Mouse (Mus musculus) right cerebral cortex, postnatal 25 days (tissue): ENCODE results near the gene 2310022A10Rik.
A peak's percentile ranks its signal among the peaks of the same experiment; 100 is the strongest.

Experiments
- DNase-seq: peaks from one replicate; pipeline ENCODE4 v3.0.0; 2022

2310022A10Rik gene

DNA sequence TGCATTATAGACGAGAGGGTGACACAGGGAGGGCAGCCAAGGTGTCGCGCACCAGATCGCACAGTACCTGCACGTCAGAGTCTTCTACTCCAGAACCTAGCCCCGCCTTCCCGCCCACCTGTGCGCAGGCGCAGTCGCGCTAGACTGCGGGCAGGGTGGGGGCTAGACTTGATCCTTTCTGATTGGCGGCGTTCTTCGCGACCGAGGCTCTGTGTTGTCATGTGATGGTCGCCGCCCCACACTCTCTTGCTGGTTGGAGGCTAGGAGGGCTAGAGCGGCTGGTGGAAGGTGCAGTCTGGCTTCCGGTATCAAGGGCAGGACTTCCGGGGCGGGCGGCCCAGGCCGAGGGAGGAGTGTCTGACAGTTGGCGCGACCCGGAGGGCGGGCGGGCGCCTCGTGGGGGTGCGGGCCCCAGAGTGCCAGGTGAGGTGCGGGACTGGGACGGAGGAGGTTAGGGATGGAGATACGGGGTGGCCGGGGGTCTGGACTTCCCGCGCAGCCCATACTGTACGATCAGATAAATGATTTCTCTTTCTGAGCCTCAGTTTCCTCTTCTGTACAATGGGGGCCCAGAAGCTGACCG is at the start of gene 2310022A10Rik, which contains the start of gene Pld3:
Gene 2310022A10Rik (plus strand): TSS at position 303 of the 583 bp plus-strand sequence.
Gene Pld3 (minus strand): TSS at position 288 of the 583 bp plus-strand sequence.
- peak; percentile 98 for DNase-seq

DNA sequence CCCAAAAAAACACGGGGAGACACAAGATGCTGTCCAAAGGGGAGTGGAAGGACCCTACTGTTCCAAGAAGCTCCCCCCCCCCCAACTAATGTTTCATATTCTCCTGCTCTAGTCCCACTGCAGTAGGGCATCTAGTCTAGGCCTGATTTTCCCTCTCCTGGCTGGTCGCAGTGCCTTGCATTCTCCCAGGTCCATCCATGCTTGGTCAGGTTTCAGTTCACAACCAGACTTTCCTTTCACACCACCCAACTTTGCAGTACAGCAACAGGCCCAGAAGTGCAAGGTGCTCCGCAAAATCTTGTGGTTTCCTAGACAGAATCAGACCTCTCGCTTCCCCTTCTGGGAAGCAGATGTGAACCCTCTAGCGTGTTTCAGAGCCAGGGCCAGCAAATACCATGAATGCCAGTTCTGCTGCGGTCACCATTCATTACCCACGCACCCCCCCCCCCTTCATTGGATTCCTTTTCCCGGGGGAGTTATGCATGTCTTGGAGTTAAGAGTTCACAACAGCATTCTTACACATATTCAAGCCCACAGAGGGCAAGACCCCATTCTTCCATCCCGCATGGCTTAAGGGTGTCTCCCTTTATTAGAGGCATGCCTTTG is 46.2 kb upstream of the 2310022A10Rik start:
- DNase-seq, result no peak

DNA sequence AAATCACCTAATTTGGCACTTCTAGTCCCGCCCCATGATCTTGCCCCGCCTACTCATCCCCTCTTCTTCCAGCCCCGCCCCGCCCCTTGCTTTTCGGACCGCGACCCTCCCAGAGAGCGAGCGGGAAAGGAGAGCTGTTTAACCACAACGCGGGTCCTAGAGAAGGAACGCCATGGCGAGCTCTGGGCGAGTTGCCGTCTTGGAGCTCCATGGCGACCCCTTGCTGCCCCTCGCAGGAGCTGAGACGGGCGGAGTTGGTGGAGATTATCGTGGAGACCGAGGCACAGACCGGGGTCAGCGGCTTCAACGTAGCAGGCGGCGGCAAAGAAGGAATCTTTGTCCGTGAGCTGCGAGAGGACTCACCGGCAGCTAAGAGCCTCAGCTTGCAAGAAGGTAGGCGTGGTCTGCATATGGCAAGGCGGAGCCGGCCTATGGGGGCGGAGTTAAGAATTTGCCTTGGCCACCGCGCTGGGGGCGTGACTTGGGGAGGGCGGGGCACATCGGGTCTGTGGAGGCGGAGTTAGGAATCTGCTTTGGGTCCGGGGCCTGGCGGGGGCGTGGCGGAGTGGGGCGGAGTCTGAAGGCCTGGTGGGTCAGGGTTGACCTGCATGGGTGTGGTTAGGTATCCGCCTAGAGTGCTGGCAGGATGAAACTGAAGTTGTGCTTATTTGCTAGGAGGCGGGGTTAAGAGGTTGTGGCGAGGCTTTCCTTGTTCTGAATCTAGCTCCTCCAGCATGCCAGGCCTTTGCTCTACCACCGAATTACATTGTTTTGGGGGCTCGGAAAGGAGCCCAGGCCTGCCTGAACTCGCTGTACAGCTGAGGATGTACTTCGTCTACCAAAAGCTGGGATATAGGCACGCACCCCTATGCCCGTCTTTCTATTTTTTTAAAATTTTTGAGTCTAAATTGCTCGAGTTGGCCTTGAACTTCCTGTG is 45.1 kb upstream of the 2310022A10Rik start:
- DNase-seq, result peak; percentile 88

DNA sequence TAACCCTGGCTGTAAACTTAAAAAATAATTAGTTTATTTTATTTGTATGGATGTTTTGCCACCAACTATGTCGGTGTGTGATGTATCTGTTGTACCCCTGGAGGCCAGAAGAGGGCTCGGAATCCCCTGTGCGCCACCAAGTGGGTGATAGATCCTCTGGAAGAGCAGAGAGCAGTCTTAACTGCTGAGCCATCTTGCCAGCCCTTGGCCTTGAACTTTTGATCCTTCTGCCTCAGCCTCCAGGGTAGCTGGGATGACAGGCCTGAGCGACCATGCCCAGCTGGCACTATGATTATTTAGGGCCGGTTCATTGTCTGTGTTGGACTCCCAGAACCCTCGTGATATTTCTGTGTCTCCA is 44.4 kb upstream of the 2310022A10Rik start:
- no peak for DNase-seq

DNA sequence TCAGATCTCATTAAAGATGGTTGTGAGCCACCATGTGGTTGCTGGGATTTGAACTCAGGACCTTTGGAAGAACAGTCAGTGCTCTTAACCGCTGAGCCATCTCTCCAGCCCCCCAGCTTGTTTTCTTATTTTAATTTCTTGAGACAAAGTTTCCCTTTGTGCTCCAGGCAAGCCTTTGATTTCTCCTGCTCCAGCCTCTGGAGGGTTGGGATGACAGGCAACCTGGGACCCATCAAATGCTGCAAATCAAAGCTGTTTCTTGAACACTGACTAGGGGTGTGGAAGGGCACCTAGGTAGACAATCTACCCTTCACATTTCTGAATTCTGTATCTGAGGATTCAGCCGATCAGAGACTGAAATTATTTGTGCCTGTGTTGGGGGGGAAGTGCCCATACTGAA is 42.2 kb upstream of the 2310022A10Rik start:
- DNase-seq, result no peak

DNA sequence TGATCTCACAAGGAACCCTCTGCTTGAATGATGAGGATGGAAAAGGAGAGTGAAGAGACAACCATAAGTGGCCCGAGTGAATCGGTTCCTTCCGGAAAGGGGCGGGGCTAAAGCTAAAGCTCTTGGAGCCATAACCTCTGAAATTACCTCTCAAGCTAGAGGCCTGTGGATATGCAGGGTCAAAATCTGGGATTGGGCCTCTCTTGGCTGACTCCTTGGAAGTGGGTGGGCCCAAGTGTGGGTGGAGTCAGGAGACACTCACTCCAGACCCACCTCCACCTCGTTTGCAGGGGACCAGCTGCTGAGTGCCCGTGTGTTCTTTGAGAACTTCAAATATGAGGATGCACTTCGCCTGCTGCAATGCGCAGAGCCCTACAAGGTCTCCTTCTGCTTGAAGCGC is 38.1 kb upstream of the 2310022A10Rik start:
- DNase-seq, result no peak

DNA sequence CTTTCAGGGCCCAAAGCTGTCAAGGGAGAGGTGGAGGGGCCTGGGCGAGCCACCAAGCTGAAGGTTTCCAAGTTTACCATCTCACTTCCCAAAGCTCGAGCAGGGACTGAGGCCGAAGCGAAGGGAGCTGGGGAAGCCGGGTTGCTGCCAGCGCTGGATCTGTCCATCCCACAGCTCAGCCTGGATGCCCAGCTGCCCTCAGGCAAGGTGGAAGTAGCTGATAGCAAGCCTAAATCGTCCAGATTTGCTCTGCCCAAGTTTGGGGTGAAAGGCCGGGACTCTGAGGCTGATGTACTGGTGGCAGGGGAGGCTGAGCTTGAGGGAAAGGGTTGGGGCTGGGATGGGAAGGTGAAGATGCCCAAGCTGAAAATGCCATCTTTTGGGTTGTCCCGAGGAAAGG is 34.7 kb upstream of the 2310022A10Rik start:
- DNase-seq, result no peak

DNA sequence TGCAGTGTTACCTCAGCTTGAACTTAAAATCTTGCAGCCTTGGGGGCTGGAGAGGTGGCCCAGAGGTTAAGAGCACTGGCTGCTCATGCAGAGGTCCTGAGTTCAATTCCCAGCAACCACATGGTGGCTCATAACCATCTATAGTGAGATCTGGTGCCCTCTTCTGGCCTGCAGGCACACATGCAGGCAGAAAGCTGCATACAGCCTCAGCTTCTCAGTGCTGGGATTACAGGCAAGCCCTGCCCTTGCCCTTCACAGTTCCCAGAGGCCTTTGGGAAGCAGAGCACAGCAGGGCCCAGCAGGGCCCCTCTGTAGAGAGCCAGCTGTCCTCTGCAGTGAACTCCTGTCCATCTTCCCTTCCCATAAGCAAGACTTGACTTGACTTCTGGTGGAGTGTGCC is 32.9 kb upstream of the 2310022A10Rik start:
- no peak for DNase-seq

DNA sequence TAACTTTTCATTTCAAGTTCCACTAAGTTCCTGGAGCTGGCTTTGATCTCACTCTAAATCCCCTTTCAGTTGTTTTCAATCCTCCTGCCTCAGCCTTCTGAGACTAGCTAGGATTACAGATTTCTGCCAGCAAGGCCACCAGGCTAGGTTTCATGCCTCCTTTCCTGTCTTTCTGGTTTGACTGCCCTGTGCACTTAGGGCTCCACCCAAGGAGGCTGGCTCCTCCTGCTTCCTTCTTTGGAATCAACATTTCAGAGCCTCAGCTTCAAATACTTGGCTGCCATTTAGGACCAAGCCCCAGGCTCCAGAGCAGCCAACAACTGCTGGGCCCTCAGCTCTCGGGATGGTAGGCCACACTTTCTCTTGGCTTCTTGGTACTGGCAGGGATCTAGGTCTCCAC is 32.4 kb upstream of the 2310022A10Rik start:
- no peak for DNase-seq

DNA sequence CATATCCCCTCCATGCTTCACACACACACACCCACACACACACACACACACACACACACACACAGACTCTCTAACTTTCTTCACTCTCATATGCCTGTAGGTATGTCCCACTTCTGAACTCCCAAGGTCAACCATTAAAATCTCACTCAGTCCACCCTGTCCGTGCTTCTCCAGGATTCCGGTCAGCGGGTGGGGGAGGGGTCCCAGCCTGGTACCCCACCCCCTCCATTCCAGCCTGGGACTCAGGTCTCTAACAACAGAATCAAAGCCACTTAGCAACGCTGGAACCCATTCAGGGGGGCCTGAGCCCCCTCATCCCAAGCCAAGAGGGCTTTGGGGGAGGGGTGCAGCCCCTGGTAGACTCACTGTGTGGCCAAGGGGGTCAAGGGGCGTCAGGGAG is 30.1 kb upstream of the 2310022A10Rik start, which contains the start of gene Hipk4:
Gene Hipk4 (plus strand): TSS at position 301 of the 400 bp plus-strand sequence.
- no peak for DNase-seq

DNA sequence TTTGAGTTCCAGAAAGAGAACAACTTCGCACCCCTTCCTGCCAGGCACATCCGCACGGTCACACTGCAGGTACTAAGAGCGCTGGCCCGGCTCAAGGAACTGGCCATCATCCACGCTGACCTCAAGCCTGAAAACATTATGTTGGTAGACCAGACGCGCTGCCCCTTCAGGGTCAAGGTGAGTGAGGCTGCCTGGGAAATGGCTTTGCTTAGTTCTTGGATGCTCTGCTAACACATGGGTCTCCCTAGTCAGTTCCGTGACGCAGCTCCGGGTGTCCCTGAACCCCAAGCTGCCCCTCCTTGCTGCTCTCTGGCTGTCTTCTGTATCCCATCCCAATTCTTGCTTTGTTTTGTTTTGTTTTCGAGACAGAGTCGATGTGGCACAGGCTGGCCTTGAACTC is 29.2 kb upstream of the 2310022A10Rik start:
- DNase-seq, result no peak

DNA sequence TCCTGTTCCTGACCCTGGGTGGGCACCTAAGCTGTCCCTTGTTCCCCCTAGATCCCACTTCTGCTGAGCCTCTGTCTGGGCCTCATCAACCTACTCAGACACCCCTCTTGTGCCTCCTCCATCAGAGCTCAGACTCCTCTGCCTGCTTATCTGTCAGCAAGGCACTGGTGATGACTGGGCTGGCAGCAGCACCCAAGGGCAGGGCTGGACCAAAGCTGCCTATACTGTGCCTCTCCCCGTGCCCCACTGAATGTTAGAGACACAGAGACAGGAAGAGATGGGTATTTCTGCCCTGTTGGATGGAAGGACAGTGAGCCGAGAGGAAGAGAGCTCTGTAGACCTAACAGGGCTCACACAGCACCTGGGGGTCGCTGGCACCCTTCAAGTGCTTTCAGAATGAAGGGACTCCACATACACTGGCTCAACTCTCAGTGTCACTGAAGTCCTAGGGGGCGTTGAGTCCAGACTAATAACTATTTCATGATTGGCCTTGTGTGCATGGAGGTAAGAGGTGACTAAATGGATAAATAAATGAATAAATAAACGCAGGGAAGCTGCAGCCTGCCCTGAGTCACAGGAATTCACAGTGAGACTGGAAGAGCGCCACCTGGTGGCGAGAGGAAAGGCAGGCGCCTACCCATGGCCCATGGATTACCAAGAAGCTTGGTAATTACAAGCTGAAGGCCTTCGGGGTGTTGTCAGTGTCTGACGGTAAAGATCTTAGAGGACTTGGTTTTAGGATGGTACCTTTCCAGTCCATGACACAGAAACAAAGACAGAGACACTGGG is 26.8 kb upstream of the 2310022A10Rik start:
- peak; percentile 72 for DNase-seq

DNA sequence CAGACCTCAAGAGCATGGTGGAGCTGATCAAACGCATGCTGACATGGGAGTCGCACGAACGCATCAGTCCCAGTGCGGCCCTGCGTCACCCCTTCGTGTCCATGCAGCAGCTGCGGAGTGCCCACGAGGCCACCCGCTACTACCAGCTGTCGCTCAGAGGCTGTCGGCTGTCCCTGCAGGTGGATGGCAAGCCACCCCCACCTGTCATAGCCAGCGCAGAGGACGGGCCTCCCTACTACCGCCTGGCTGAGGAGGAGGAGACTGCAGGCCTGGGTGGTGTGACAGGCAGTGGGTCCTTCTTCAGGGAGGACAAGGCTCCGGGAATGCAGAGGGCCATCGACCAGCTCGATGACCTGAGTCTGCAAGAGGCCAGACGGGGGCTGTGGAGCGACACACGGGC is 24.0 kb upstream of the 2310022A10Rik start:
- DNase-seq, result no peak

DNA sequence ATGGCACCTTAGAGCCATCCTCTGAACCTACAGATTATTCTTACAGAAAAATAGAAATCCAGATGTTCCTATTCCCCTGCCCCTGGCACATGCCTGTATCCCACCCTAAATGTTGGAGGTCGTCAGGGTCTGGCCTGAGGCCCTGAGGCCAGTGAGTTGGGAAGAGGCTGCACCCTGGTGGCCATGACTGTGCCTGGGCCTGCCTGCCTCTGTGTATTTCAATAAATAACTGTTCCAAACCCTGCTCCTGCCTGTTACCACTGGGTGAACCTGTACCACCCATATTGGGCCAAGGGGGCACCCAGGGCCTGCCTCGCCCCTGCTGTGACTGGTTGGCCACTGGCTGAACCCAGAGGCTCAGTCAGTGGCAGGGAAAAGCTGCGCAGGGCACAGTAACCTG is 22.1 kb upstream of the 2310022A10Rik start:
- no peak for DNase-seq

DNA sequence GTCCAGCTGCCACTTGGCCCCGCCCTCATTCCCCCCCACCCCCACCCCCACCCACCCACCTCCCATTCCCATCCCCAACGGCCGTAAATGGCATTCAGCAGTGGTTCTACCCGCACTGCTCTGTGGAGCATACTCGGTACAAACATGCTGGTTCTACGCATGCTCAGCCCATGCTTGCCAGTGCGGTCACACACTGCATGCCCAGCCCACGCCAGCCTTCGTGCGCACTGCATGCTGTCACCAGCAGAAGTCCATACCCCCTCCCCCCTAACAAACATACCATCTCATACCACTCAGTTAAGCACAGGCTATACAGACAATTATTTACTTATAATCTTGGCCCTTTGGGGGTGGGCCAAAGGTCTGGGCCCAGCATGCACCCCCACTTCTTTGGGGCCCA is 21.3 kb upstream of the 2310022A10Rik start:
- DNase-seq, result no peak

DNA sequence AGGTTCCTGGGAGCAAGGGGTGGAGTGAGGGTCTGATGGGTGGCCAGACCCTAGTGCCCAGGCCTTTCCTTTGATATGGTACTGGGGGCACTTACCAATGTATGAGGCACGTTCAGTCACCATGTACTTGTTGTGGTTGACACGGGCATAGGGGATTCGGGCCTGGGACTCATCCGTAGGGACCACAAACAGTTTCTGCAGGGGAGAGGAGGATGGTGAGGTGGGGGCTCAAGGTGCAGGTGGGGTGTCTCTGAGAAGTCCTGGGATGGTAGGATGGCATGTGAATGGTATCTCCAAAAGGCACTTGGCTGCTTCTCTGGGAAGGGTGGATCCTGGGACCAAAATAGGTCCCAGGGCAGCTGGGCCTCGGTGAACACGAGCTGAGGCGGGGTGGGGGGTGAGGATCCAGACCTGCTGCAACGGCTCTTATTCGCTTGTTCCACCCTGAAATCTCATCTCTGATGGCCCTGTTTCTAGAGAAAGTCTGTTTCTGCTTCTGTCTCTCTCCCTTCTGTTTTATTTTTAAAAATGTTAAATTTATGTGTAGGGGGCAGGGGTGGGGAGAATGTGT is 20.5 kb upstream of the 2310022A10Rik start:
- no peak for DNase-seq

DNA sequence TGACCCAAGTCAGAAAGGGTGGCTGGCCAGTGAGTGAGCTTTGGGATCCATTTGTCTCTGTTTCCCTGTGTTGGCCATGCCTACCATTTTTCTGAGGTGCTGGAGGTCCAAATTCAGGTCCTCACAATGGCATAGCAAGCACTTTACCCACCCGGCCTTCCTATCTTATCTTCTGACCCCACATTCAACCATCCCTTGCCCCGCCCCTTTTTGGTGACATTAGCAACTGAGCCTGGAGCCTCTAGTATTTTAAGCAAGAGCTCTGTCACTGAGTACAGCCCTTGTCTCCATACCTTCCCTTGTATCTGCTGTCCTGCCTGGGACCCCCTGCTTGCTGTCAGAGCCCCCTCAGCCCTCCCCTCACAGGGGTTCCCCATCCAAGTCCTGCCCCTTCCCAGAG is 17.6 kb upstream of the 2310022A10Rik start:
- no peak for DNase-seq

DNA sequence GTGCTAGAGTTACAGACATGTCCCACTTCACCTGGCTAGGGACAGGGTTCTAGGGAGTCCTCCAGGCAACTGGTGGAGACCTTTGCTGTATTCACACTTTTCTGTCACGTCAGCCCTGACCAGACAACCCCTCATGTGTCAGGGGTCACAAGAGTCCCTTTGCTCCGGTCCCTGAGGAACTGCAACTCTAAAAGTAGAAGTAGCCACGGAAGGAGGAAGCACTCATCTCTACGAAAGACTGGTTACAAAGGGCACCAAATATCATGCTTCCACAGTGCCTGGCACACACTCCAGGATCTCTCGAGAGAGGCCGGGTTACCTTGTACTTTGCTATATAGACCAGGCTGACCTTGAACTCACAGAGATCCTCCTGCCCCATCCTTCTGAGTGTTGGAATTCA is 16.4 kb upstream of the 2310022A10Rik start:
- no peak for DNase-seq

DNA sequence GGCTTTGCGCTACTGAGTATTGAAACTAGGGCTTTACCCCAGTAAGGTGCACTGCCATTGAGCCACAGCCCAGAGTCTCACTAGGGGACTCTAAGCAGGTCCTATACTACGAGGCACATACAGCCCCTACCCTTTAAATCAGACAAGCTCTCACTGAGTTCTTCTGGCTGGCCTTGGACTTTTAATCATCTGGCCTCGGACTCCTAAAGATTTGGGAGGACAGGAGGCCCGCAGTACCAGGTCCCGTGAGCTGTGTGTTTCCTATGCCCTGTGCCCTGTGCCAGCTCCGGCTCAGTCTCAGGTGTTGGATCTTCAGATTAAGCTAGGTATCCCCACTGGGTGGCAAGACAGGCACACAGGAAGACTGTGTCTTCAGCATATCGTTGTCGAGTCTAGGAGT is 15.0 kb upstream of the 2310022A10Rik start:
- no peak for DNase-seq

DNA sequence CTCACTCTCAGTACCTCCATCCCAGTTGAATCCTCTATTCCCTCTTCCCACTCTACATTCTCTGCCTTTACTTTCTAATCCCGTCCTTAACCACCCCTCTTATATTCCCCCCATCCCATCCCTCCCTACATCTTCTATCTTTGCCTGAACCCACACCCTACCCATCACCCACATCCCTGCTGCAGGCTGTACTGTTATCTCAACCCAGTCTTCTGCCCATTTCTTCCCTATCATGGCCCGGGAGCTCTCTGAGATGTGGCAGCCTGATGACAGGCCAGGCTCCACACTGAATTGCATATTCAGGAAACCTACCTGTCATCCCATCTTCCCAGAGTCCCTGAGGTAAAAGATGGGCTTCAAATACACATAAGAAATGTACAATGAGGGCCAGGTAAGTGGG is 14.2 kb upstream of the 2310022A10Rik start:
- DNase-seq, result no peak

DNA sequence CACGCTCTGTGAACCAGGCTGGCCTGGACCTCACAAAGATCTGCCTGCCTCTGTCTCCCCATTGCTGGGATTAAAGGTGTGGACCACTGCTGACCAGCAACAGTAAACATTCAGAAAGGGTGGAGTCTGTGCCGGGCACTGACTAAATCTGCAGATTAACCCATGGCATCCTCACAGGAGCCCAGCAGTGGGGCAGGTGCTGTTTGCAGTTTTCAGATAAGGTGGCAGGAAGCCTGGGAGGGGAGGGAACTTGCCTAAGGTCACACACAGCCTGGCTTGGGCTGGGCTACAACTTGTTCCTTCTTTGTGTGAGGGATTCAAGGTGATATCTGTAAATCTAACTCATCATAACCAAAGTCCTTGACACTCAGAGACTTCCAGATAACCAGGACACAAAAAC is 12.5 kb upstream of the 2310022A10Rik start:
- DNase-seq, result no peak

DNA sequence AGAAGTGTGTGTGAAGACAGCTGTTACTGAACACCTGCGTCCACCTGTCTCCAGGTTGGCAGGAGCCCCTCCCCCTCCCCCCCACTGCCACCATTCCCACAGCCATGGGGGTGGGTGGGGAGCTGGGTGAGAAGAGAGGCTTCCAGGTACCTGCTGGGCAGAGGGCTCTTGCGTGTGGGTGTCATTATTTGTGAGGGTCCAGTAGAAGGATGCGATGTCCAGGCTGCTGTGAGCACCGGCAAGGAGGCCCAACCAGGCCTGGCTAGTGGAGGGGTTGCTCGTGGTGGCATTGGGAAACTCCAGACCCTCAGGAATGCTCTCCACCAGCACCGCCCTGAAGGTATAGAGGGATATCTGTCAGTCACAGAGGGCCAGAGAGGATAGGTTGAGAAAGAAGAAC is 12.1 kb upstream of the 2310022A10Rik start:
- no peak for DNase-seq

DNA sequence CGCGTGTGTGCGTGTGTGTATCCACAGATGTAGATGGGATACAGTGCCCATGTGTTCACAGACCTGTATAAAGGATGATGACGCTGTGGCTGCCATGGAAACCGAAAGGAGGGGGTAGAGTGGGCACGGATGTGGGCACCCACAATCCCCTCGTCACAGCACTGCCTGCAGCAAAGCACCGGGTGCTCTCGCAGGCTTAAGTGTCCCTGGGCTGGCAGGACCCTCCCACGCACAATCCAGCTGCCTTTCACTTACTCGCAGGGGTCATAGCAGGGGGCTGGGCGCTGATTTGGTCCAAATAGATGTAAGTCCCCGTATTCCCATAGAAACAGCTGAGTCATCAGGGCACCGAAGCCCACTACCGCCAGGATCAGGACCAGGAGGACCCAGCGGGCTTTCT is 11.6 kb upstream of the 2310022A10Rik start:
- peak; percentile 89 for DNase-seq
